Mouse (Mus musculus) common myeloid progenitor, adult 5-6 weeks (primary cell): ENCODE results near the gene Vmn1r142. TPM values are rescaled to one million over a fixed set of nuclear protein-coding genes. Genes with fewer than 3 reads are reported as not detected.
"Not testable (repeated sequence)": the region's sequence is repeated elsewhere in the genome, so short reads cannot be mapped to it uniquely, and the experiment has no call there.

Experiments
- ATAC-seq: replicated peaks from 2 replicates; pipeline ENCODE4 v1.8.0; 2016; ENCODE audit warnings: low read depth, mild to moderate bottlenecking, moderate TSS enrichment, inconsistent platforms; ENCODE audit not compliant: poor library complexity, severe bottlenecking
- total RNA-seq: library from RNA; stranded (forward); fragments of 200-1000, 187-1606 nt; gene quantifications from 2 replicates; pipeline ENCODE4 v1.2.3, GENCODE M21; 2017

Vmn1r142 gene
- total RNA-seq: not detected in 2 replicates

DNA sequence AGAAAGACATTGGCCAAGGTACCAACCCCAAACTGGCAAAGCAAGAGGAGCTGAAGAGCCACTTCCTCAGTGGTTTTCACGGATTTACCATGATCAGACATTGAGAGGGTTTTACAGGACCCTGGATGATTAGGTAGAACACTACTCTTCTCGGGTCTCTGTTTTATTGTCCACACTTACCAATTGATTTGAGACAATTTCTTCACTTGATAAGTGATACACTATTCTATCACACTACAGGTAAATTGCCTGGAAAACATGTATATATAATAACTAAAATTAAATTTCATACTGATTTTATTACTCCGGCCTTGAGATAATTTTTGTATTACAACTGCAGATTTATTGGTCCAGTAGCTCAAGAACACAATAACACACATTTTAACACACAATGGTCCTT lies at the start of gene Vmn1r142:
Gene Vmn1r142 (minus strand): TSS at position 101 of the 400 bp plus-strand sequence.
- ATAC-seq: not testable (repeated sequence)

DNA sequence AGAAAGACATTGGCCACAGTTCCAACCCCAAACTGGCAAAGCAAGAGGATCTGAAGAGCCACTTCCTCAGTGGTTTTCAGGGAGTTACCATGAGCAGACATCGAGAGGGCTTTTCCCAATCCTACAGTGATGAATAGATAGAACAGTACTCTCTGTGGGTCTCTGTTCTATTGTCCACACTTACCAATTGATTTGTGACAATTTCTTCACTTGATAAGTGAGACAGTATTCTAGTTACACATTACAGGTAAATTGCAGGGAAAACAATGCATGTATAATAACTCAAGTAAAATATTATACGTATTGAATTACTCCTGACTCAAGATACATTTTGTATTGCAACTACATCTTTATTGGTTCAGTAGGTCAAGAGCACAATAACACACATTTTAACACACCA lies 37.3 kb upstream of the Vmn1r142 start, which contains the start of gene Gm8653:
Gene Gm8653 (minus strand): TSS at position 101 of the 400 bp plus-strand sequence.
- not testable (repeated sequence) for ATAC-seq

DNA sequence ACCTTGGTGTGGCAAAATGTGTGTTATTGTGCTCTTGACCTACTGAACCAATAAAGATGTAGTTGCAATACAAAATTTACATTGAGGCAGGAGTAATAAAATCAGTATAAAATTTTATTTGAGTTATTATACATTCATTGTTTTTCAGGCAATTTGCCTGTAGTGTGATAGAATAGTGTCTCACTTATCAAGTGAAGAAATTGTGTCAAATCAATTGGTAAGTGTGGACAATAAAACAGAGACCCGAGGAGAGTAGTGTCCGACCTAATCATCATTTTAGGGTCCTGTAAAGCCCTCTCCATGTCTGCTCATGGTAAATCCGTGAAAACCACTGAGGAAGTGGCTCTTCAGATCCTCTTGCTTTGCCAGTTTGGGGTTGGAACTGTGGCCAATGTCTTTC lies 25.2 kb upstream of the Vmn1r142 start, which contains the start of gene Vmn1r143:
Gene Vmn1r143 (plus strand): TSS at position 301 of the 400 bp plus-strand sequence.
- ATAC-seq: not testable (repeated sequence)

DNA sequence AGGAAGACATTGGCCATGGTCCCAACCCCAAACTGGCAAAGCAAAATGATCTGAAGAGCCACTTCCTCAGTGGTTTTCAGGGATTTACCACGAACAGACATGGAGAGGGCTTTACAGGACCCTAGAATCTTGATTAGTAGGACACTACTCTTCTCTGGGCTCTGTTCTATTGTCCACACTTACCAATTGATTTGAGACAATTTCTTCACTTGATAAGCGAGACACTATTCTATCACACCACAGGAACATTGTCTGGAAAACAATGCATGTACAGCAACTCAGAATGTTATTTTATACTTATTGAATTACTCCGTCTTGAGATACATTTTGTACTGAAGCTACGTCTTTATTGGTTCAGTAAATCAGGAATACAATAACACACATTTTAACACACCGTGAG lies 29.2 kb downstream of the Vmn1r142 start, which contains the start of gene Gm10666:
Gene Gm10666 (minus strand): TSS at position 101 of the 400 bp plus-strand sequence.
- not testable (repeated sequence) for ATAC-seq

DNA sequence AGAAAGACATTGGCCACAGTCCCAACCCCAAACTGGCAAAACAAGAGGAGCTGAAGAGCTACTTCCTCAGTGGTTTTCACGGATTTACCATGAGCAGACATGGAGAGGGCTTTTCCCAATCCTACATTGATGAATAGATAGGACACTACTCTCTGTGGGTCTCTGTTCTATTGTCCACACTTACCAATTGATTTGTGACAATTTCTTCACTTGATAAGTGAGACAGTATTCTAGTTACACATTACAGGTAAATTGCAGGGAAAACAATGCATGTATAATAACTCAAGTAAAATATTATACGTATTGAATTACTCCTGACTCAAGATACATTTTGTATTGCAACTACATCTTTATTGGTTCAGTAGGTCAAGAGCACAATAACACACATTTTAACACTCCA lies 45.7 kb downstream of the Vmn1r142 start, which contains the start of gene Gm16451:
Gene Gm16451 (minus strand): TSS at position 101 of the 400 bp plus-strand sequence.
- not testable (repeated sequence) for ATAC-seq

Other genes starting within 250 kb of the Vmn1r142 start
- not detected in 2 replicates for gene Gm5891, start 242.7 kb downstream of the Vmn1r142 start, total RNA-seq
- not detected in 2 replicates for gene Vmn1r137, start 169.4 kb downstream of the Vmn1r142 start, total RNA-seq
- not detected in 2 replicates for gene Vmn1r138, start 135.1 kb downstream of the Vmn1r142 start, total RNA-seq
- gene Gm6176, start 107.7 kb downstream of the Vmn1r142 start, total RNA-seq: not detected in 2 replicates
- gene Vmn1r139, start 95.0 kb downstream of the Vmn1r142 start, total RNA-seq: not detected in 2 replicates
- gene Gm16451, start 45.8 kb downstream of the Vmn1r142 start, total RNA-seq: not detected in 2 replicates
- gene Gm10666, start 29.3 kb downstream of the Vmn1r142 start, total RNA-seq: not detected in 2 replicates
- not detected in 2 replicates for gene Vmn1r143, start 25.3 kb upstream of the Vmn1r142 start, total RNA-seq
- not detected in 2 replicates for gene Gm8653, start 37.2 kb upstream of the Vmn1r142 start, total RNA-seq
- not detected in 2 replicates for gene Gm8453, start 65.4 kb upstream of the Vmn1r142 start, total RNA-seq
- not detected in 2 replicates for gene Gm4187, start 165.7 kb upstream of the Vmn1r142 start, total RNA-seq
- not detected in 2 replicates for gene Gm8660, start 207.0 kb upstream of the Vmn1r142 start, total RNA-seq
- gene Vmn1r148, start 249.5 kb upstream of the Vmn1r142 start, total RNA-seq: not detected in 2 replicates